Mouse (Mus musculus) urinary bladder, adult 2 months (tissue): ENCODE results near the gene Abhd8. TPM values are rescaled to one million over a fixed set of nuclear protein-coding genes. Genes with fewer than 3 reads are reported as not detected.
"Not testable (repeated sequence)": the region's sequence is repeated elsewhere in the genome, so short reads cannot be mapped to it uniquely, and the experiment has no call there.

Source experiments
- DNase-seq: peaks from one replicate; pipeline ENCODE4 v3.0.0; 2022; ENCODE audit warnings: low spot score
- polyA plus RNA-seq: library from polyadenylated mRNA; depleted of rRNA; stranded (reverse); fragments of >200 nt; gene quantifications from 2 replicates; pipeline ENCODE4 v1.2.3, GENCODE M21; 2012; rRNA removed

Abhd8 gene
- polyA plus RNA-seq, 1 experiment: 43.8 TPM

- DNase-seq: no peak
These were observed 2.7 kb downstream of the Abhd8 start for GRCm38 (mm10) chr8:71460716-71461115.

- no peak for DNase-seq
These were observed 5.7 kb downstream of the Abhd8 start for GRCm38 (mm10) chr8:71457659-71458270.

- DNase-seq: peak; percentile 16
These were observed 6.5 kb downstream of the Abhd8 start for GRCm38 (mm10) chr8:71456906-71457305.

GRCm38 (mm10) chr8:71454668-71455067, 8.8 kb downstream of the Abhd8 start:
- peak; percentile 7 for DNase-seq

GRCm38 (mm10) chr8:71452669-71453068, 10.8 kb downstream of the Abhd8 start:
- peak; percentile 9 for DNase-seq

GRCm38 (mm10) chr8:71451777-71452176, 11.7 kb downstream of the Abhd8 start:
- peak; percentile 10 for DNase-seq

GRCm38 (mm10) chr8:71451337-71451736, 12.1 kb downstream of the Abhd8 start:
- no peak for DNase-seq

- DNase-seq: no peak
These were observed 18.4 kb downstream of the Abhd8 start for GRCm38 (mm10) chr8:71445096-71445495.

GRCm38 (mm10) chr8:71441404-71441803, 22.1 kb downstream of the Abhd8 start:
- no peak for DNase-seq

GRCm38 (mm10) chr8:71437041-71437440, 26.4 kb downstream of the Abhd8 start:
- DNase-seq: no peak

- not testable (repeated sequence) for DNase-seq
These were observed 30.5 kb downstream of the Abhd8 start for GRCm38 (mm10) chr8:71432935-71433334.

- DNase-seq: no peak
These were observed 41.3 kb downstream of the Abhd8 start for GRCm38 (mm10) chr8:71422121-71422520.

- no peak for DNase-seq
These were observed 51.8 kb downstream of the Abhd8 start for GRCm38 (mm10) chr8:71411535-71412273.

GRCm38 (mm10) chr8:71408231-71408630, 55.2 kb downstream of the Abhd8 start:
- no peak for DNase-seq

GRCm38 (mm10) chr8:71407441-71407840, 56.0 kb downstream of the Abhd8 start:
- DNase-seq: no peak

Other genes starting within 250 kb of the Abhd8 start
- 12.4 and 23.8 TPM in 2 replicates for gene Myo9b, start 190.9 kb downstream of the Abhd8 start, polyA plus RNA-seq
- gene Haus8, start 190.7 kb downstream of the Abhd8 start, polyA plus RNA-seq: 7.6 and 8.4 TPM in 2 replicates
- gene Use1, start 96.8 kb downstream of the Abhd8 start, polyA plus RNA-seq: 218 and 244 TPM in 2 replicates
- gene Ocel1, start 92.4 kb downstream of the Abhd8 start, polyA plus RNA-seq: 10.3 and 12.0 TPM in 2 replicates
- 65.7 and 75.0 TPM in 2 replicates for gene Nr2f6, start 81.7 kb downstream of the Abhd8 start, polyA plus RNA-seq
- gene Ushbp1, start 67.9 kb downstream of the Abhd8 start, polyA plus RNA-seq: 22.0 and 23.9 TPM in 2 replicates
- 87.3 and 92.4 TPM in 2 replicates for gene Babam1, start 66.8 kb downstream of the Abhd8 start, polyA plus RNA-seq
- 1.9 and 2.6 TPM in 2 replicates for gene Ankle1, start 57.6 kb downstream of the Abhd8 start, polyA plus RNA-seq
- gene Mrpl34, start 1.3 kb upstream of the Abhd8 start, polyA plus RNA-seq: 38.5 and 45.3 TPM in 2 replicates
- 56.7 and 67.3 TPM in 2 replicates for gene Dda1, start 5.5 kb upstream of the Abhd8 start, polyA plus RNA-seq
- gene Ano8, start 22.3 kb upstream of the Abhd8 start, polyA plus RNA-seq: 22.1 and 23.9 TPM in 2 replicates
- gene Gtpbp3, start 24.4 kb upstream of the Abhd8 start, polyA plus RNA-seq: 21.9 and 25.5 TPM in 2 replicates
- gene Plvap, start 48.1 kb upstream of the Abhd8 start, polyA plus RNA-seq: 59.3 and 67.0 TPM in 2 replicates
- gene Ccdc194, start 62.1 kb upstream of the Abhd8 start, polyA plus RNA-seq: 0.12 TPM in 2 replicates
- gene Bst2, start 73.8 kb upstream of the Abhd8 start, polyA plus RNA-seq: 110 and 117 TPM in 2 replicates
- gene Mvb12a, start 79.3 kb upstream of the Abhd8 start, polyA plus RNA-seq: 96.1 and 115 TPM in 2 replicates
- 2.3 and 3.0 TPM in 2 replicates for gene Tmem221, start 95.2 kb upstream of the Abhd8 start, polyA plus RNA-seq
- 0.01 and 0.04 TPM in 2 replicates for gene Nxnl1, start 102.9 kb upstream of the Abhd8 start, polyA plus RNA-seq
- gene Slc27a1, start 105.2 kb upstream of the Abhd8 start, polyA plus RNA-seq: 57.3 and 63.8 TPM in 2 replicates
- gene Pgls, start 128.5 kb upstream of the Abhd8 start, polyA plus RNA-seq: 41.7 and 60.4 TPM in 2 replicates
- gene Fam129c, start 134.0 kb upstream of the Abhd8 start, polyA plus RNA-seq: 3.1 and 3.7 TPM in 2 replicates
- gene Colgalt1, start 147.3 kb upstream of the Abhd8 start, polyA plus RNA-seq: 124 and 144 TPM in 2 replicates
- 0.44 and 0.47 TPM in 2 replicates for gene Unc13a, start 208.1 kb upstream of the Abhd8 start, polyA plus RNA-seq
- 14.9 and 17.1 TPM in 2 replicates for gene Jak3, start 212.6 kb upstream of the Abhd8 start, polyA plus RNA-seq
- gene Insl3, start 225.6 kb upstream of the Abhd8 start, polyA plus RNA-seq: 7.7 and 11.7 TPM in 2 replicates
- 4.8 and 7.4 TPM in 2 replicates for gene B3gnt3, start 238.1 kb upstream of the Abhd8 start, polyA plus RNA-seq